Mouse (Mus musculus): ENCODE results near the gene Tmem53.

- TF ChIP-seq CTCF (IDR thresholded peaks at IDR 0.05; ENCODE audit: low read depth, low read length) (no peak), POLR2A (IDR thresholded peaks at IDR 0.05; ENCODE audit: borderline replicate concordance, low read depth, low read length) (no peak)
Observed at GRCm38 (mm10) chr4:117202992-117203354, 48.8 kb upstream of the Tmem53 start.

All from bone marrow macrophage, adult 2 months (primary cell).